Mouse (Mus musculus): ENCODE measurements around the gene Sdk2.

GRCm38 (mm10) chr11:113752158-113752661, 314.6 kb downstream of the Sdk2 start:
- TF ChIP-seq CTCF (IDR thresholded peaks at IDR 0.05; ENCODE audit: low read depth, low read length) (no peak), TAL1 (conservative IDR thresholded peaks at IDR 0.05; ENCODE audit: low read depth, low read length) (no peak), GATA1 (IDR thresholded peaks at IDR 0.05; ENCODE audit: borderline replicate concordance, low read length) (no peak), GATA2 (IDR thresholded peaks at IDR 0.05; ENCODE audit: borderline replicate concordance, low read depth, low read length) (no peak), POLR2AphosphoS5 (IDR thresholded peaks at IDR 0.05; ENCODE audit: insufficient replicate concordance, low read depth, low read length) (no peak)

Data from G1E (cell line).